Mouse (Mus musculus) 416B (cell line): ENCODE results near the gene Wdr25.

Source experiments
- DNase-seq: peaks from one replicate; pipeline ENCODE4 v3.0.0; 2011; ENCODE audit warnings: low read depth

The Wdr25 gene

DNA sequence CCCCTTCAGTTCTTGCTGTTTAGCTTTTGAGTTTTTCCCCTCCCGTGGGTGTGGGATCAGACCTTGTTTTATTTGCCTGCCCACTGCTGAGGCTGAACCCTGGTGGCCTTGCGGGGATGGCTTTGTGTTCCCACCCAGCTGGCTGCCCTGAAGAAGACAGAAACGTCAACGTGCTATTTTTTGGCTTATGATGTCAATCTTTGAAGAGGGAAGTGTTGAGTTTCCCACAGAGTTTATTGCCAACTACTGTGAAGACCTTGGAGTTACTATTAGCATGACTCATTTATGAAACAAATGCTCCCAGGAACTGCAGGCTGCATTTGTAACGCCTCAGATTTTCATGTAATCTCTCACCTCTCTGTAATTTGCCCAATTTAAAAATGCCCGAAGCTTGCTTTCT is 43.4 kb downstream of the Wdr25 start:
- DNase-seq, result peak; percentile 81

GRCm38 (mm10) chr12:108937506-108937905 is 44.1 kb downstream of the Wdr25 start:
- peak; percentile 93 for DNase-seq

DNA sequence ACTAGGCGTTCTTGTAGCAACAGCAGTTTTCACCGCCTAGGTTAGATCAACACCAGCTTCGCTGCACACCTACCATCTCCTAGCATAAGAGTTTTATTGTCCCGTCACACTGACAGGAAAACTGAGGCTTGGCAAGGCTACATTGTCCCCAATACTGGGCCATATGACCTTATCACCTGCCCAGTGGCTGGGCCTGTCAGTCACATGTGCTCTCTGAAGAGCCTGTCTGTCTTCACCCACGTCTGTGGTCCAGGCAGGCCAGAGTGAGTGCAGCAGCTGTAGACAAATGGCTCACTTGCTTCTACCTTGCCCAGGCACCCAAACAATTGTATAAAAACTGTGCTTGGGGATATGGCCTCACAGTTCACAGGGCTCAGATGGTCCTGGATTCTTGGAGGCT is 45.4 kb downstream of the Wdr25 start:
- no peak for DNase-seq

GRCm38 (mm10) chr12:108939317-108939716 is 45.9 kb downstream of the Wdr25 start:
- no peak for DNase-seq

GRCm38 (mm10) chr12:108940255-108940654 is 46.8 kb downstream of the Wdr25 start:
- no peak for DNase-seq

DNA sequence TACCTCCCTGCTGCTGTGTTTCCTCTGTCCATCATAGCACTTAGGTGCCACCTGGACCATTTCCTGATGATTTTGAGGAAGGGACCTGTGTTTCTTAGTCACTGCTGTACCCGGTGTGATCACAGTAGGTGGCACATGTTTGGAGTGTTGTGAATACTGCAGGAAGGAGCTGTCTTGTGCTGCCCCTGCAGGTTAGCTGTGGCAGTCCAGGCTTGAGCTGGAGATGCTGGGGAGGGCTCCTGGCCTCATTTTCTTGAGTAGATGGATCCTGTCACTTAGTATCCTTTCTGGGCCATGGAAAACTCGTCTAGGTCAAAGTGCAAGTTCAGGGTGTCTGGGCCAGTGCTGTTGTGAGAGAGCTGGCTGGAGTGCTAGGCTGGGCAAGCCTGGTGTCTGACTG is 47.9 kb downstream of the Wdr25 start:
- DNase-seq, result no peak

- no peak for DNase-seq
Observed at GRCm38 (mm10) chr12:108942203-108942923, 48.9 kb downstream of the Wdr25 start.

DNA sequence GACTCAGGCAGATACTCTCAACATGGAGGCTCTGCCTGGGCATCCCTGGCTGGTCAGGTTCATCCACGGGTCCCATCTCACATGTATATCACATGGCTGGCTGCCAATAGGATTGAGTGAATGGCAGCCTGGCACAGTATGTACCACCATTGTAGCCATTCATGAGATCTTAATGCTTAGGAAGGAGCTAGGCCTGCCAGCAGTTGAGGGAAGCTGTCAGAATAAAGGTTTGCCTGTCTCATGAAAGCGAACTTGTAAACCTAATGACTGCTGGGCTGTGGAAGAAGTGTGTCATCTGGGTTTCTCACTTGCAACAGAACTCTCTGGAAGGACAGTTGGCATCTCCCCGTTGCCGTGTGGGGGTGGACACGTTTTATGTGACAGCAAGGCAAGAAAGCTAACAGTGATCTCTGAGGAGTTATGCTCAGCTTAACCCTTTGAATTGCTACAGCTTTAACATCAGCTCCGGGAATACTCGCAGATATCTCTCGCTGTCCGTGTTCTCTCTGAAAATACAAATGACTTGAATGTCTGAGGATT is 59.6 kb downstream of the Wdr25 start:
- DNase-seq, result no peak

DNA sequence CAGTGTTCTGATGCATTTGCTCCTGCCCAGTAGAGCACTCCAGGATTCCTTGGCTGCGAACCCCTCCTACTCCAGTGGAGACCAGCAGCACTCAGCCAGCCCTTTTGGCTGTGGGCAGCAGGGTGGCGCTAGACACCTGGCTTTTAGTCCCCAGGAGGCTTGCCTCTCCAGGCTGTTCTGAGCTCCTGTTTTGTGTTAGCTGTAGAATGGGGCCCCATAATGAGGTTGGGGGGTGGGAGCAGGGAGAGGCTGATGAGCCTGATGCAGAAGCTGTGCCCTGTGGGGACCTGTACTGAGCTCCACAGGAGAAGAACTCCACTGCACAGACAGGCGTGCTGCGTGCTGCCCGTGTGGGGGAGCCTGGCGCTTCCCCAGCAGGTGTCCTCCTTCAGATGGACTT is 60.4 kb downstream of the Wdr25 start:
- DNase-seq, result no peak

GRCm38 (mm10) chr12:108954456-108954855 is 61.0 kb downstream of the Wdr25 start:
- DNase-seq, result no peak

DNA sequence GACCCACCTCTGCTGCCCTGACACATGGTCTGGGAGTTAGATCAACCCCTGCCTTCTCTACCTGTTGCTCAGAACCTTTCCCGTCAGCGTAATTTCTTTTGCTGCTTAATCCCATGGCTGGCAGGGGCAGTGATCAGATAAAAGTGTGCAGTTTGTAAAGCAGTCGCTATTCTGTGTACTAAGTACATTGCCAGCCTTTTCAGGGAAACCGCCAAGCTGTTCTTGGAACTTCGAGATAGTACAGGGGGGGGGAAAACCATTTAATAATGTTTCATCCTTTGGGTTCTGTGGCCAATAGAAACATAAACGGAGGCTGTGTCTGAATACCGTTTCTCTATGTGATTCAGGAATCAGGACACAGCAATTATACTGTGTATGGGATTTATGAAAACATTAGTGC is 65.1 kb downstream of the Wdr25 start:
- no peak for DNase-seq

GRCm38 (mm10) chr12:108958991-108959638 is 65.7 kb downstream of the Wdr25 start:
- DNase-seq, result no peak

- no peak for DNase-seq
Observed at GRCm38 (mm10) chr12:108959639-108960219, 66.3 kb downstream of the Wdr25 start.

- DNase-seq, result no peak
Observed at GRCm38 (mm10) chr12:108960225-108960624, 66.8 kb downstream of the Wdr25 start.

DNA sequence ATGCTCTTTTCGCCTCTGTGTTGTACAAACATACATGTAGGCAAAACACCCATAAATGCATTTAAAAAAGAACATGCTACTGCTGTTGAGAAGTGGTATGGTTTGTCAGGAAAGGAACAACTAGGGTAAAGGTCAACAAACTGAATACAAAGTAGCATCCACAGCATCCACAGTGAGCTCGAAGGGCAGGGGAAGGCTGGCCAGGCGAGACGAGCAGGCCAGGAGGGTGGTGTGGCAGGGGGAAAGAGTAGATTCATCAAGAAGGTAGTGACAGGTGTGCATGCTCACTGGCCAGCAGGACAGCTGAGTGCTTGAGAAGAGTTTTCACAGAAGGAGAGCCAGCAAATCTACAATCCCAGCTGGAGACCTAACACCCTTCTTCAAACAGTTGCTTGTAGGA is 74.2 kb downstream of the Wdr25 start:
- no peak for DNase-seq

DNA sequence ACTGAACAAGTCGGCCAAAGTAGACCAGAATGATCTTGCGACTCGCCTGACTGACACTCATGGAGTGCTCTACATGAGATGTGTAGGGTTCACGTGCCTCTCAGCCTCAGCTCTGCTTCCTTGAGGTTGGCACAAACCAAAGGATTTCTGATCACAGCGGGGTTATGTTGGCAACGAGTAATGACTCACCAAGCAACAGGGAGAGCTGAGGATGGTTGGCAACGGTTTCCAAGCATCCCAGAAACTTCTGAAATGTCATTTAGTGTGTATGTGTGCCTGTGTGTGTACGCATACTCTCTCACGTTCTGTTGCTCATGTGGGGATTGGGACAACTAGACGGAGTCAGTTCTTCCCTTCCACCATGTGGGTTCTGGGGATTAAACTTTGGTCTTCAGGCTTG is 74.6 kb downstream of the Wdr25 start:
- no peak for DNase-seq

DNA sequence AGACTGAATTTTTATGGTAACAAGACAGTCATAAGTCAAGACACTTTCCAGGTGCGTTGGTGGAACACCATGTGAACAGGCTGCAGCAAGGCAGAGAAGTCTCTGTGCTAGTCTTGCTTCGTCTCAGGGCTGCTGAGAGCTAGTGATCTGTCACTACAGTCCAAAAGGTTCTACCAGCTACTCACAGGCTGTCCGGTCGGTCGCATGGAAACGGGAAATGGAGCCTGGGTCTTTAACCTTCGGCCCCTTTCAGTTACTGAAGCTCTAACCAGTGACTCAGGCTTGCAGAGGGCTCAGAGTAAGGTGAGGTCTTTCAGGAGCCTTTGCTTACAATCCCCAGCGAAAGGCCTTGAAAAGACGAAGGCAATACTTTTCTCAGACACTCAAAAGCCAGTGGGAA is 78.0 kb downstream of the Wdr25 start:
- DNase-seq, result no peak

DNA sequence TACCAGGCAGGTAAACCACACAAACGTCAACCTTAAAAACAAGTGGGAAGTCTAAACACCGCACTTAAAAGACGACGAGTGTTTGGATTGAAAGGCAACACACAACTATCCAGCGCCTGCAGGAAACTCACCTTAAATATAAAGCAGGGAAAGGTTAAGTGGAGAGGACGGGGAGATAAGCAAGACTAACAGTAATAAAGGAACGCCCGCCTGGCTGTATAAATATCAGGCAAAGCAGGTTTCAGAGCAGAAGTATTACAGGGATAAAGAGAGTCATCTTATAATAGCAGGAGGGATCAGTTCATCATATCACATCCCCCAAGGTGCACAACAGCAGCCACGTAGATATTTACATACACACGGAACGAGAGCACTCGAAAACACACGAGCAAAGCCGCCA is 78.8 kb downstream of the Wdr25 start:
- DNase-seq, result no peak

DNA sequence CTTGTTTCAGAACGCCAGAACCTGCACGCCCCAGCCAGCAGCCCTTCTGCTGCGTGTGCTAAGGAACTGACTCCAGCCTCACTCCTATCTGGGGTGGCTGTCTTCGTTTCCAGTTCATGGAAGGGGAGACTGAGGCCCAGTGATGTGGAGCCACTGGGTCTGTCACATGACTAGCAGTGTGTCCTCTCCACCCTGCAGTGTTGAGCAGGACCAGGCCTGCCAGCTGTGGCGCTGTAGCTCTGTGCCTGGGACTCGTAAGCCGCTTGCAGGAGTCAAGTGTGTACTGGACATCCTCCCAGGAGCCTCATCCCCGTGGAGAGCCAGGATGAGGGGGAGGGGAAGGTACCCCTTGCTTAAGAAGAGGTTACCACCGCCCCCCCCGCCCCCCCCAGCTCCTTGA is 86.5 kb downstream of the Wdr25 start:
- DNase-seq, result no peak

- no peak for DNase-seq
Observed at GRCm38 (mm10) chr12:108981941-108982683, 88.7 kb downstream of the Wdr25 start.

GRCm38 (mm10) chr12:108982684-108982960 is 89.2 kb downstream of the Wdr25 start:
- DNase-seq, result no peak

DNA sequence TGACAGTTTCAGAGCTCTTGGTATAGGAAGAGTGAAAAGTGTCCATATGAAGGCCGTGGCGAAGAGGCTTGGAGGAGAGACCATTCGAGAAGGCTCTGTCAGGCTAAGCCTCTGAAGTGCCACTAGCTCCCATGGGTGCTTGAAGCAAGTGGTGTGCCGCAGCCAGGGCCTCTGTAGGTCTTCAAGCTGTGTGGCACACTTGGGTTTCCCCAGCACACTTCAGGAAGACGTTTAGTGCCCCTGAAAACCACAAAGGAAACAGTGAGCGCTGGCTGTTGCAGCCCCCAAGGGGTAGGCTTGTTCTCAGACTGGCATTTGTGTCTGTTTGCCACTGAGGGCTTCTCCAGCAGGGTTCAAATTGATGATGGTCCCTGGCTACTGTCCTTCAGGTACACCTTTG is 90.1 kb downstream of the Wdr25 start:
- DNase-seq, result peak; percentile 1

- no peak for DNase-seq
Observed at GRCm38 (mm10) chr12:108984471-108984870, 91.0 kb downstream of the Wdr25 start.
